Mouse (Mus musculus) naive thymus-derived CD4-positive, alpha-beta T cell, adult 2 months (primary cell): Measurements from ENCODE around the gene Synpr.
"Not testable (repeated sequence)": the region's sequence is repeated elsewhere in the genome, so short reads cannot be mapped to it uniquely, and the experiment has no call there.

Experiments used
- DNase-seq: peaks from one replicate; pipeline ENCODE4 v3.0.0-alpha.2; 2011; ENCODE audit warnings: low read depth

Synpr gene

DNA sequence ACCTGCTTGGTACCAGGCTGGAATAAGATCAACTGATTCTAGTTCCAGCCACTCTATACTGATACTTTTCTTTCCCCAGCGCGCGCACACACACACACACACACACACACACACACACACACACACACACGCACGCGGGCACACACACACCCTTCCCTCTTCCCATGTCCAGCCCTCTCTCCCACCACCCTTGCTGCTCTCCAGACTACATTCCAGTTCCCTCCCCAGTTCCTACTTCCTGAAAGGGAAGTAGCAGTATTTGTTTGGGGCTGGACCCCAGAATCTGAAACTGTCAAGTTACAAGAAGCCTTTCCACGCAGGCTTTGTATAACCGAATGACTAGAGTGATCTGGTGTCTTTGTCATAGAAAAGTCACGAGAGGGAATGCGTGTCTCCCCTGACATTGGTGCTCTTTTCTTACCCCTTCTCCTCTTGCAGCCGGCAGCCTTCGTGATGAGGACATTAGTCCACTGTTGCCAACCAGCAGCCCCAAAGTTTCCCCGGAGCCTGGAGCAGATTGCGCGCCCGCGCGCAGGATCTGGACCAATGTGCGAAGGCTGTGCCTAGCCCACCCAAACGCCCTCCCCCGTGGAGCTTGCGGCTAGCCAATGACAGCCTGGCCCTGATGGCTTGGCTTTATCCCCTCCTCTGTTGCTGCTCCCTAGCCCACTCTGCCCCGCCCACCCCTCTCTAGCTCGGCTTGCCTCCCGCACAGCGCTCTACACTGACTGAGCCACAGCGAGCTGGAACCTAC, at the start of gene Synpr:
Synpr (plus strand) TSS at position 690 of the 754 bp plus-strand sequence.
- DNase-seq, result no peak

DNA sequence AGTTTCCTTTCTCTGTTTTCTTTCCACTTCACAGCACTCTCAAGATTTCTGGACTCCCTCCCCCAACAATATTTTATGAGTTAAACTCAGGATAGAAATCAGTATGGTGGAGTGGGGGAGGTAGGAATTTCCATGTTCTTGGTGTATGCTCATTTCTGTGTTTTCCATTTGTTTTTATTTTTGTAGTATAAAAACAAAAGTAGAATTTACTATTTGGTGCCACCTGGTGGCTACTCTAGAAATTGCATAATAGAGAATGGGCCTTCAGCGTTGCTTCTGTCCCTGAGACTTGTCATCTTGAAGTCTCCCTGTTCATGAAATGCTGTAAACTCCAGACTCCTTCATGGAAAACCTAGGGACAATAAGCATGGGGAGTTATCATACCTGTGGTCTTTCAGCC, 47.7 kb upstream of the Synpr start:
- peak; percentile 4 for DNase-seq

DNA sequence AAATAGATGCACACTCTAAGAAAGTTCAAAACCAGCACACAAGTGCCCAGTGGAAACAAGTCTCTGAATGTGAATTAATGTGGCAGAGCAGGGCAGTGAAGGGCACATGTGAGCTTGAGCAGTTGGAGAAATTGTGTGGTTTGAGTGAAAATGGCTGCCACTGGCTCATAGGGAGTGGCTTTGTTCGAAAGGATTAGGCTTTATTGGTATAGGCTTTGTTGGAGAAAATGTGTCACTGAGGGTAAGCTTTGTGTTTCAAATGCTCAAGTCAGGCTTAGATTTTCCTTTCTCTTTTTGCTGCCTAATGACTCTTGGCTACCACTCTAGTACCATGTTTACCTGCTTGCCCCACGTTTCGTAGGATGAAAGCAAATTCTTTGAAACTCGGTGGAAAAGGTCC, 37.1 kb upstream of the Synpr start:
- no peak for DNase-seq

DNA sequence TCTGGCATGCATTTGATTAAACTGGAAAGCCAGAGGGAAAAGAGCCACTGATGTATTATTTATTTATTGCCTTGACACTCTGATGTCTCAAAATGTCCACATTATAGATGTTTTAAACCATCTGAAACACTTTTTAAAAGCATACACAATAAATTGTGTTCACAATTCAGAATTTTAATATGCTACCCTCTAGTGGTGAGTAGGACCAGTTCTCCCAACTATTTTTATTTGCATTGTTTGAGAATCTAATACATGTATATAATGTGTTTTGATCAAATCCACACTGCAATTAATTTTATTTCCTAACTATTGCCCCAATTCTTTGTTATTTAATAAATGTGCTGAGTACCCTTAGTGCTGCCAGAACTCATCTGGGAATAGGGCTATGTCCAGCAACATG, 35.2 kb upstream of the Synpr start:
- no peak for DNase-seq

DNA sequence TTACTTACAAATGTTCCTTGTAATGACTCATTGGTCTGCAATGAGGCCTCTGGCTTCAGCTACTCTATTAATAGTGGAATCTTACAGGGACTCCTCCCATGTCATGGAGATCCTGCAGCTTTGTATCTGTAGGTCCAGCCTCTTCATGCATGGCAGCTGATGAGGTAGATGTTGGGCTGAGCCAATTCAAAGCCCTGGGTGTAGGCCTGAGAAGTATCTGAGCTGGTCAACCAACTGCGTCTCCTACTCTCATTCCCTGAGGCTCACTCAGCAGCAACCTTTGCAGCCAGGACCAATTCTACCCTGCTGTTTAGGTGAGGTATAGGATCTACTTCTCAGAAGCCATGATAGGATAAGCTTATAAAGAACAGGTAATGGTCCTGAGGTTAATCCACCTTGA, 32.0 kb upstream of the Synpr start:
- DNase-seq, result no peak

DNA sequence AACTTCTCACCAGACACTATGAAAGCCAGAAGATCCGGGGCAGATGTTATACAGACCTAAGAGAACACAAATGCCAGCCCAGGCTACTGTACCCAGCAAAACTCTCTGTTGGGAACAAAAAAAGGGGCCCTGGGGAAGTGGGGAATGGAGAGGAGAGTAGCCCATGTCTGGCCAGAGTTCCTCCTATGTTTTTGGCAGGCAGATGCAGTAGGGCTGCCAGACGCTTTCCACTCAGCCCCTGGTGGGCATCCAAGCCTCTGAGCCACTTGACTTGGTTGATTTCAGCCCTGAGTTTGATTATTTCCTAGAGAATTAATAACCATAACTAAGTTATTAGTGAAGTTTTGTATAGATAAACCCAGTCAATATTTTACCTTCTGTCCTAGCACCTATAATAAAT, 29.8 kb upstream of the Synpr start:
- not testable (repeated sequence) for DNase-seq

DNA sequence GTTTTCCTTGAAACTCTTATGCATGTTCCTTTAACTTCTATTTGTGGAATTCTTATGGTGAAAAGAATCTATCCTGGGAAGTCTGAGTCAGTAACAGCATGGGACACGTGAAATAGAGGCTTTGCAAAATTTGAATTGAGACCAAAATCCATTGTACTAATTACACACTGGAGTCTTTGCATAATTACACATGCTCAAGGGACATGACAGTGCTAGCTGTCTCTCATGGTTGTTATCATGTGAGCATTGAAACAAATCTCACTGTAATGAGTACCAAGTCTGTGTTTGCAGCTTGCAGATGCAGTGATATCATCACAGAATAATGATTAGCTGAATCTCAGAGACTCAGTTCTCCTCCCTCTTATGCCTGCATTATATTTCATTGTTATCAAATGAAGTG, 22.2 kb upstream of the Synpr start:
- no peak for DNase-seq

DNA sequence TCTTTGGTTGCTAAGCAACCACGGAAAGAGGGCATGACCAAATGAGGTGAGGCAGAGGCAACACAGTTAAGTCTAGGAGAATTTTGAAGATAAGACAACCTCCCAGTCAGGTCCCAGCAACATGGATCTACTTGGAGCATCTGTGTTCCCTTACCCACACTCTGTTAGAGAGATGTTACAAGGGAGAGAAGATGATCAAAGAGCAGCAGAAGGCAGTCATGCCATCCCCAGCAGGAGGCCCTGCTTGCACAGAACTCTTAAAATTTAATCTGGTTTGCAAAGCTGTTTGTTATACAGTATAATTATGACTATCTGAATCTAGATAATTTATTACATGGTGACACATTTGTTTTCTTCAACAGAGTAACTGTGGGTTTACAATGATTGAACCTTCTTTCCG, 18.2 kb upstream of the Synpr start:
- DNase-seq, result no peak

DNA sequence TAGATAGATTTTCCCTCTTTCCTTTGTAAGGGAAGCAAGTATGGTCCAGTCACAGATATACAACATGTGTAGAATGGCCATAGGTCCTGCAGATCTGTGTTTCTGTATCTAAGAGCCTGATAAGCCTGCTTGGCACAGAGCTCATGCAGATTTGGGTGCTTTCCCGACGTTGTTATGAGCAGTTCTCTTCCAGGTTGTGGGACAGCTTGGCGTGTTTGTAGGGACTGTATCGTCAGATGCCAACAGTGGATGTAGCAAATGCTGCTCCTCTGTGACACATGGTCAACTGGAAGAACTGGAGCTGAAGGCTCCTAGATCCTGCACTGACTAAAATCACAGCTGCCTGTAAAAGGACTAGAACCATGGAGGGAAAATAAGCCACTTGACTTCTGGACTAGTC, 17.4 kb upstream of the Synpr start:
- DNase-seq, result no peak

DNA sequence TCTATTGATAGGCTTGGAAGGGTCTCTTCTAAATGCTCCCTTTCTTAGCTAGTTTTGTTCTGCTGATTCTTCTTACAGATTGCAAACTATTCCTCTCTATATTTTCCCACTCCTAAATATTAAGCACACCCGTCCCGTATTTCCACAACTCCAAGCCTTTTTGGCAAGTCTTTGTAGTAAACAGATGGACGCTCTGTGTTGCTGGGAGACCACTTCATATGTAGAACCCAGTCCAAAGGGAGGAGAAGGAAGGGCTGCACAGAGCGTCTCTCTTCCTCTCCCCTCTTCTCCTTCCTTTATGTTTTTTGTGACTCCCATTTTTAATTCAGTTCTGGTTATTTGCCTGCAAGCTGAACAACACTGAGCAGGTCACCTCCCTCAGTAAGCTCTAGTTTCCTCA, 1.4 kb upstream of the Synpr start:
- no peak for DNase-seq

DNA sequence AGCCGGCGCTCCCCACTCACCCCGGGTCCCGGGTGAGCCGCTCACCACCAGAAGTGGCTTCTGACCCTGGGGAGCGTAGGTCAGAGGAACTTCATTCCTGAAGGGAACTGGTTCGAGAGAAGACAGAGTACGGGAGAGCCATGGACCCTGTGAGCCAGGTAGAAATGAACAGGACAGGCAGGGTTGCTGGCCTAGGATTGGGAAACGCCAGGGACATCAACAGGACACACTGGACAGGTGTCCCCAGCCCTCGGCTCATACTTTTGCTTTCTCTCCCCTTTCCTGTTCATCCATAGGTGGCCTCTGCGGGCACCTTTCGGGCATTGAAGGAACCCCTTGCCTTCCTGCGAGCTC, 242 bp downstream of the Synpr start:
- DNase-seq, result no peak

DNA sequence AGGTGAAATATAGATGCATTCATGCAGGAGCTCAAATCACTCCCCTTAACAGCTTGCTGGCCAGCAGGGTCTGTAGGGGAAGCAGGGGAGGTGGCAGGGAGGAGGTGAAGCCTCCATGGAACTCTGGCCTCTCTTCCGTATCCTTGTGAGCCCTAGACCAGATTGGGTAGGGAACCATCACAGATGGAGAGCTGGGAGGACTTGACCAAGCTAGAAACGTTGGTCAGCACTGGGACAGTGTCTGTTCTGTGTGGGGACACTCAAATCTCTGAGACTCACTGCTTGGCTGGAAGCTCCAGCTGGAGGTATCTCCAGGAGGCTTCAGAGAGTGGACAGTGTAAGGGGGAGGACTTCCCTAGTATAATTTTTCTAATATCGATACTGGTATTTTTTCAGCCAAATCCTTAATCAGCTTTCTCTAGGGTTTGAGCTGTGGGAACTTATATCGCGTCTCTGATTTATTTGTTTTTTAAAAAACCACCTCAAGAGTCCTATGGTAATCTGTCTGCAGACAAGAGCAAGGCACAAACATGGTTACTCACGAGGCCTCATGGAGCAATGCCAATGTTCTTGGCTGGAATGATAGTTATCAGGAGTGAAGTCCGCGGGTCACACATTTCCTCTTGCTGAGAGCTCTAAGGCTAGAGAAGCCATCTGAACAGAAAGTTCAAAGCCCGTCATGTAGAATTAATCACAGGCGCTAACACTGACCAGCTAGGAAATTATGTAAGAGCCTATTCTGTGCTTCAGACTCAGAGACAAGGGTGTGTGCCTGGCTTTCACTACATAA, 956 bp downstream of the Synpr start:
- no peak for DNase-seq

DNA sequence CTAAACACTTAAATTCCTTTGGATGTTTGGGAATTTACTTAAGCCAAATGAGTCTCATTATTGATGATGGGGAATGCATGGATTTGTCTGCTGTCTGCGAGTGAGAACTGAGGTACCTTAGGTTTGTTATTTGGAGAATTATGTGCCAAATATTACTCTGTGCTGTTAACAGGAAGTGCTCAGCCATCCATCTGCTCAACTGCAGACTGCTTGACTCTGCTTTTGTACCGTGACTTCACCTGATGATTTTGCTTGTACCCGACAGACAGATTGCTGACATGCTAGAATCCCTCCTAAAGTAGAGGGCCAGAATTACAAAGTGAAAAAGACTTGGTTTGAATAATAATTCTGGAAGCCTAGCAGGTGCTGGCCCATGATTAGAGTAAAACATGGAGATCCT, 9.6 kb downstream of the Synpr start:
- no peak for DNase-seq

DNA sequence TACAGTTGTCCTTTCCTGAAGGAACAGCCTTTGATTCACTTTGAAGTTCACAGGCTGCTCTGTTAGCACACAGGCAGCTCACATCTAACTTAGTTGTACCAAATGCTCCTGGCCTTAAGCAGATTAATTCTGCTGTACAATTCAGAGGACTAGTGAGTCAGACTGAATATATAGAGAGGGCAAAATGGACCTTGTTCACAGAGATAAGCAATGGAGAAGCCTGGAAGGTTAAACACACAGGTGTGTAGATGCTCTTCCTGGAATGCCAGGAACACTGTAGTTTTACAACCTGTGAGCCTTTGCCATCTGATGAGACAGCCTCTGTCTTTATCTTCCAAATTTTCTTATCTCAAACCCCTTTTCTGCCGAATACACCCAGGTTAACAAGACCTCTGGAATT, 29.7 kb downstream of the Synpr start:
- DNase-seq, result no peak

DNA sequence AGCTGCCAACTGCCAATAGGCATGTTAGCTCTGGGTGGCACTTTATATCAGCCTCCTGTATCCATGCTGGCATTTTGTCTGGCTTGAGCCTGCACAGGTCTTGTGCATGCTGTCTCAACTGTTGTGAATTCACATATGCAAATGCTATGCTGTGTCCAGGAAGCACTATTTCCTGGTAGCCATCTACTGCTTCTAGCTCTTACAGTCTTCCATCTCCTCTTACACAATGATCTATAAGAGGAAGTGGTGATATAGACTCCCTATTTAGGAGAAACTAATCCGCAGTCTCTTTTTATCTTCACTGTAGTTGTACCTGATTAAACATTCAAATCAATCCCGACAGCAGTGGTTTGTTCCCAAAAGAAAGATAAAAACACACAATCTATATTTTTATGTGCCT, 43.9 kb downstream of the Synpr start:
- no peak for DNase-seq

DNA sequence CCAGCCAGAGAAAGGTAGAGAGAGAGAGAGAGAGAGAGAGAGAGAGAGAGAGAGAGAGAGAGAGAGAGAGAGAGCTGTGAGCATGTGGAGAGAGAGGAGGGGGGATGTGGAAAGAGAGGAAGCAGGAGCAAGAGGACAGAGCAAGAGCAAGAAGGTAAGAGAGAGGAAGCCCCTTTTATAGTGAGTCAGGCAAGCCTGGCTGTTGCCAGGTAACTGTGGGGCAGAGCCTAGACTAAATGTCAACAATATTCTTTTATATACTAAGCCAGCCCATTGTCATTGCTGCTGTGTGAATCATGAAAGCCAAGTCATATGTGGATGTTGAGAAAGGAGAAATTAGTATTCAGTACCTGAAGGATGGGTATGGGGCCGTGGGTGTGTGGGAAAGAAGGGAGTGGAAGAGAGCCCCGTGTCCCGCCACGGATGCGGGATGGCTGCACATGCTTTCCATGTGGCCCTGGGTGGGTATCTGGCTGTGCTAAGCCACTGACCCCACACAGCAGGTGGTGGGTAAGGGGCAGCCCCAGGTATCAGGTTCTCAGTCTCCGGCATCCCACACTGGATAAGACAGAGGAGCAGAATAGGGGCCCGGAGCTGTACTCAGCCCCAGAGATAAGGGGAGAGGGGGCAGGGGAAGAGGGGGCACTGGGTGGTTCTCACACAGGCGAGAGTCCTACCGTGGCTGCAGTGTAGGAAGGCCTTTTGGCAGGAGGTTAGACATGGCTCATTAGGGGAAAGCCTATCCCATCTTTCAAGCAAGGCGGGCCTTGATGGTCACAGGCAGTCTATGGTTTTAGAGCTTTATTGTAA, 48.1 kb downstream of the Synpr start:
- no peak for DNase-seq

DNA sequence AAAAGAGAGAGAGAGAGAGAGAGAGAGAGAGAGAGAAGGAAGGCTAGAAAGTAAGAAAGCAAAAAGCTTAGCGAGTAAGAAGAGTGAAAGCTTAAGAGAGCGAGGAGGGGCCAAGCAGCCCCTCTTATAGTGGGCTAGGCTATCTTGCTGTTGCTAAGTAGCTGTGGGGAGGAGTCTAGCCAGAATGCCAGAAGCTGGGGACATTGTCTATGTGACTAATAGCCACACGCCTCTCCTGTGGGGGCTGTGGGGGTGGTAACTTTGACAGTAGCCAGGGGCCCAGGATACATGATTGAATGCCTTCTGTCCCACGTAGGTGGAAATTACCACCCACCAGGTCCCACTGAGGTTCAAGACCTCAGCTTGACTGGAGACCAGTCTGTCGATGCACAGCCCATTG, 48.8 kb downstream of the Synpr start:
- no peak for DNase-seq

DNA sequence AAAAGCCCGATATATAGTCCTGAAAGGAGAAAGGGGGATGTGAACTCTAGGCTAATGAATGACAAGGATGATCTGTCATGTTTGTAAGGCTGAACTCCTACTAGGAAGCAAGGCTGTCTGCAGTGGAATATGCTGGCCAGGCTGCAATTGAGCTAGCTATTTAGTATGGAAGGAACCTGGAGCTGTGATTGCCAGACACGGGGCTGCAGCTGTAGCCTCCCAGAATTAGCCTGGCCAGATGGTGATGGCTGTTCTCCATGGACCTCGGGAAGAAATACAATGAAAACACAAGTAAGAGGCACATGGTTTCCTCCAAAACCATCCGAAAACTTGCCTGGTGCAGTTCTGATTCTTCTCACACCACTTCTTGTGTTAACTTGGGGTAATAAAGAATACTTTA, 51.6 kb downstream of the Synpr start:
- no peak for DNase-seq

DNA sequence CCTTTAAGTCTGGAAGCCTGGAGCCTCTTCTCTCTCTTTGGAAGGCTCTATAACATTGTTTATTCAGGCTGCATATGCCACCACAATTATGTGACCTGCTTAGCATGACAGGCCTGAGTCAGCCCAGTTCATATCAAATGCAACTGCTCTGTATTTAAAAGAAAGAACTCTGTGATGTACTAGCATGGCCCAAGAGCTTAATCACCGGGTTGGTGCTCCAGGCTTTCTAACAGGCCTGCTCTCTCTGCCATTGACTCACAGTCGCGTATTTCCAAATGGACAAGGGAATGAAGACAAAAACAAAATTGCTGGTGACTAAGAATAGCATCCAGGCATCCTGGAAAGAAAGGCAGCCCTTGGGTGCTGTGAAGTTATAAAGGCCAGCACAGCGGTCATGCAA, 56.1 kb downstream of the Synpr start:
- DNase-seq, result no peak

DNA sequence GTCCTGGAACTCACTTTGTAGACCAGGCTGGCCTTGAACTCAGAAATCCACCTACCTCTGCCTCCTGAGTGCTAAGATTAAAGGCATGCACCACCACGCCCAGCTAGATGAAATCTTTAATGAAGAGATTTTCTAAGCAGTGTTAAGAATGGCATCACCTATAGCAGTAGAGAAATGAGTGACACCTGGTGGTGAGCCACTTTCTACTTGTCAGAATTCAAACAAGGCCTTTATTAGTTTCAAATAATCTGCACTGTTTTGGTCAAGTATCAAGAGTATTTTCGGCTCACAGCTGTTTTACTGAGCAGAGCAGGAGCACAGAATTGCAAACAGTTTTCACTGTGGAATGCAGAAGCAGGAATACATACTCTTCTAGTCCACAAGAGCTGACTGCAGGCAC, 59.7 kb downstream of the Synpr start:
- DNase-seq, result no peak

DNA sequence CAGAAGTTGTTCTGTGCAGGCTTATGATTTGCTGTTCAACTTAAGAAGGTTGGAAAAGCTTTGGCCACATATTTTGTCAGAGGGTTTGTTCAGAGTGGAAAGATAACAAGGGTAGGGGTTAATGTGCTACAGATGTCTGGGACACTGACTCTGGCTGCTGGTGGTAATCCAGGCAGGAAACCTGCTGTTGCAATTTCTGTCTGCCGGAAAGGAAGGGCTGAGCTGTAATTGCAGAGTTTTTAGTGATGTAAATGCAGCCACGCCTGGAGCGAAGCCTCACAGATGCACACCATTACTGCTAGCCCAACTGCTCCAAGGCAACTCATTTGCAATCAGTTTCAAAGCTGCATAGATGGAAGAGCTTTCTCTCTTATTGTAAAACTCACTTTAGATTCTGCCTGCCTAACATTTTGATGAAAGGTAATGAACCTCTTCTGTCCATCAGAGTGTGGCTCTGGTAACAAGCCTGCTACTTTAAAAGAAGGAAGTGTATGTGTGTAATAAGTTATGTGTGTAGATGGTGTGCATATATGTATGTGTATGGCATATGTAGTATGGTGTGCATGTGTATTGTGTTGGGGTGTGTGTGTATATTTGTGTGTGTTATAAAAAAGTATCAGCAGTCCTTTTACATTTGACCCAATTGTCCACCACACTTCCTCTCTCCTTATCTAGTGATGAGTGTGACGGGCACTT, 64.7 kb downstream of the Synpr start:
- no peak for DNase-seq

DNA sequence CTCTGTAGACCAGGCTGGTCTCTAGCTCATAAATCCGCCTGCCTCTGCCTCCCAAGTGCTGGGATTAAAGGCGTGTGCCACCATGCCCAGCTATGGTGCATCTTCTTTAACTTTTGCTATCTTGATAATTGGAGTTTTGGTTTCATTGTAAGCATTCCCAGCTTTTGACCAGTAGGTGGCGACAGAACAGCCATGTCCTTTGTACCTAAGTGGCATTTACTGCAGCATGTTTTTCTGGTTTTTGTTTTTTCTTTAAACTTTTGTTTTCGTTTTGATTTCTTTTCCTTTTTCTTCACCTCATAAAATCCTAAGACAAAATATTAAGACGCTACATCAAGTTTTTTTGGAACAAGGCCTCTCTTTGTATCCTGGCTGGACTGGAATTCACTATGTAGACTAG, 69.6 kb downstream of the Synpr start:
- DNase-seq, result peak; percentile 35
